Mouse (Mus musculus) thymus, adult 2 months (tissue): ENCODE data around the gene Sla2. TPM values are rescaled to one million over a fixed set of nuclear protein-coding genes. Genes with fewer than 3 reads are reported as not detected.
"Not testable (repeated sequence)": the region's sequence is repeated elsewhere in the genome, so short reads cannot be mapped to it uniquely, and the experiment has no call there.

Experiments
- DNase-seq: peaks from one replicate; pipeline ENCODE4 v3.0.0; 2021
- H3K27ac ChIP-seq: fragments of 200-500 bp; 2 replicates; pipeline ENCODE4 v1.5.1; 2012; ENCODE audit warnings: low read length, control low read depth; ENCODE audit not compliant: control insufficient read depth, insufficient read depth
- H3K27me3 ChIP-seq: fragments of 200-500 bp; 2 replicates; pipeline ENCODE4 v1.6.1; 2012; ENCODE audit warnings: mild to moderate bottlenecking, low read length, moderate library complexity, mixed read lengths; ENCODE audit not compliant: control insufficient read depth, insufficient read depth
- H3K36me3 ChIP-seq: fragments of 200-500 bp; 2 replicates; pipeline ENCODE4 v1.6.1; 2012; ENCODE audit warnings: mild to moderate bottlenecking, low read length, moderate library complexity; ENCODE audit not compliant: control insufficient read depth, insufficient read depth
- H3K4me1 ChIP-seq: fragments of 200-500 bp; replicated peaks from 2 replicates; pipeline ENCODE4 v1.6.1; 2012; ENCODE audit warnings: low read length; ENCODE audit not compliant: control insufficient read depth, insufficient read depth
- H3K4me3 ChIP-seq: fragments of 200-500 bp; 2 replicates; pipeline ENCODE4 v1.5.1; 2012; ENCODE audit warnings: mild to moderate bottlenecking, low read length, control low read depth, moderate library complexity; ENCODE audit not compliant: control insufficient read depth, insufficient read depth
- CTCF ChIP-seq: fragments of 200-500 bp; IDR thresholded peaks from 2 replicates; pipeline ENCODE4 v1.5.1; 2012; ENCODE audit warnings: mild to moderate bottlenecking, control low read depth, low read length, moderate library complexity, borderline replicate concordance; ENCODE audit not compliant: control insufficient read depth, poor library complexity, insufficient read depth; ENCODE audit errors: extremely low read depth
- POLR2A ChIP-seq: fragments of 200-500 bp; IDR thresholded peaks from 2 replicates; pipeline ENCODE4 v1.6.1; 2012; ENCODE audit warnings: mild to moderate bottlenecking, low read length, control low read depth, moderate library complexity; ENCODE audit not compliant: control insufficient read depth, poor library complexity, insufficient read depth; ENCODE audit errors: extremely low read depth
- WGBS: fragments of 180-500 bp; shearing (Covaris S2); methylation state at CpG from one replicate; pipeline ENCODE4 v1.1.7; 2018; 5-methylcytosine and 5-hydroxymethylcytosine counted together
- polyA plus RNA-seq: library from polyadenylated mRNA; depleted of rRNA; stranded (reverse); fragments of >200 nt; gene quantifications from 2 replicates; pipeline ENCODE4 v1.2.3, GENCODE M21; 2012

The Sla2 gene
- polyA plus RNA-seq, 1 experiment: 120 TPM

DNA sequence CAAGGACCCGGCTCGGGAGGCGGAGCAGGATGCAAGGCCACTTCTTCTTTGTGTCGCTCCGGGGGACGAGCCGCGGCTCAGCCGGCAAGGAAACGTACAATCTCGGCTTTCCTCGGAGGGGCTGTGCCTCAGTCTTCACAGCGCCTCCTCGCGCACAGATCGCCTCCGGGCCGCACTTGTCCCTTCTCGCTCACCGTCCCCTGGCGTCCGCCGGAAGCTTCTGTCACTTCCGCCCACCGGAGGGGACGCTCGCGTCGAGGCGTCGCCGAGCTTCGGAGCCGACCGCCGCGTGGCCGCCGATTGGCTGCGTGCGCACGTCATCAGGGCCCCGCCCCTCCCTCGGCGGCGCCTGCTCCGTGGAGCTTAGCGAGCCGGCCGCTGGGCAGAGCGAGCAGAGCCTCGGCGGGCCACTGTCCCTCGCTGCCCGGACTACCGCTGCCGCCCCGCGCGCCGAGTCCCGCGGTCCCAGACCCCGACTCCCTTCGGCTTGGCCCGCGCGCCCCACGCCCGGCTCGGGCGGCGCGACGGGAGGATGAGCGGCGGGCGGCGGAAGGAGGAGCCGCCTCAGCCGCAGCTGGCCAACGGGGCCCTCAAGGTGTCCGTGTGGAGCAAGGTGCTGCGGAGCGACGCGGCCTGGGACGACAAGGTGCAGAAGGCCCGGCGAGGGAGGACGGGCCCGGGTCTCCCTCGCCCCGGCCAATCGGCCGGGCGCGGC is 24.1 kb downstream of the Sla2 start, which contains the start of gene Rab5if:
Gene Rab5if (plus strand): TSS at position 357 of the 715 bp plus-strand sequence.
- Histone ChIP-seq H3K4me1 (peaks cover 8% of the 10 kb centered on the region), H3K4me3 (peak within 1 kb of the TSS; percentile 72), H3K27me3 (no peaks in the 10 kb centered on the region), H3K27ac (peak within 1 kb of the TSS; percentile 79), H3K36me3 (peaks cover 9% of the 10 kb centered on the region)
- DNase-seq: peak; percentile 98
- WGBS: under 1% methylated on average over 94 of the region's 98 CpGs
- peak; percentile 74 for TF ChIP-seq POLR2A
- TF ChIP-seq CTCF: peak; percentile 63

- under 1% methylated on average over 19 of the region's 19 CpGs for WGBS
- peaks cover 9% of the 10 kb centered on the region for H3K36me3 ChIP-seq
- no peaks in the 10 kb centered on the region for H3K27me3 ChIP-seq
- H3K27ac ChIP-seq: peak overlapping the region; percentile 79
- peak; percentile 29 for DNase-seq
- peaks cover 8% of the 10 kb centered on the region for H3K4me1 ChIP-seq
- peak overlapping the region; percentile 62 for H3K4me3 ChIP-seq
- TF ChIP-seq CTCF (no peak), POLR2A (no peak)
These were observed 24.8 kb downstream of the Sla2 start for GRCm38 (mm10) chr2:156862041-156862717.

DNA sequence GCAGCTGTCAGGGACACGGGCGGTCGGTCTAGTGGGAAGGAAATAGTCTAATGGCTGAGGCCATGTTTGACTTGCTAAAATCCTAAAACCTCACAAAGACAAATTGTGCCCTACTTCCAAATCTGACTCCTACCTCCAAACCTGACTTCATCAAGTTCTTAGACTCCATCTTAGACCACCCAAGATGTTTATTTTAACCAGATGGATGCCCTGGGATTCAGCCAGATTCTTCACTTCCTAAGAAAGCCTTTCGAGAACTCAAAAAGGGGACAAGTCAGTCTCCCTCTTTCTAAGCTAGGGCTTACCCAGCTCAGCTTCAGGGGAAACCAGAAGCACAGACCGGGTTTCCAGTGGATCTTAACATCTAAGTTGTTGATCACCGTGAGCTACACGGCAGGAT is 28.3 kb downstream of the Sla2 start:
- WGBS: 96% methylated on average over 7 of the region's 7 CpGs
- H3K27ac ChIP-seq: no peak overlapping the region
- DNase-seq: no peak
- H3K27me3 ChIP-seq: no peaks in the 10 kb centered on the region
- H3K4me3 ChIP-seq: no peak overlapping the region
- peaks cover 9% of the 10 kb centered on the region for H3K36me3 ChIP-seq
- TF ChIP-seq POLR2A (no peak), CTCF (no peak)
- peaks cover under 1% of the 10 kb centered on the region for H3K4me1 ChIP-seq

GRCm38 (mm10) chr2:156857835-156858234 is 29.2 kb downstream of the Sla2 start, which contains the start of gene 4930518I15Rik:
Gene 4930518I15Rik (minus strand): TSS chr2:156857946.
- no peaks in the 10 kb centered on the region for H3K27me3 ChIP-seq
- no peaks in the 10 kb centered on the region; the same call in none of the 2 replicates for H3K4me1 ChIP-seq
- TF ChIP-seq POLR2A (no peak), CTCF (no peak)
- H3K36me3 ChIP-seq: peaks cover 10% of the 10 kb centered on the region
- no peak within 1 kb of the TSS for H3K27ac ChIP-seq
- H3K4me3 ChIP-seq: no peak within 1 kb of the TSS
- DNase-seq: no peak
- 85% methylated on average over 2 of the region's 2 CpGs for WGBS

DNA sequence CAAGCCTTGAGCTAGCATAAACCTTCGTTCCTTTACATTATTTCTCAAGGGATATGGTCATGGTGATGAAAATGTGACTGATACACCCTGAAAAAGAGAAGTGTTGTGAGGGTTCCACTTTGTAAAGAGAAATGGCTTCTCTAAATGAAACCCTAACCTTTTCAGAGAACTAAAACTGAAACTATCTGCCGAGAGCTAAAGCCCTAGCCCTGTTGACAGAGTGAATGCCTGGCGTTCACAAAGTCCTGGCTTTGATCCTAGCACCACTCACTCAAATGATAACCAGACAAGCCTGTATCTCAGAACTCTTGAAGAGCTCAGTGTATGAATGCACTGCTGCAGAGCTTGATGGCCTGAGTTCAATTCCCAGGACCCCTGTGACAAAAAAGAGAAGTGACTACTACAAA is 29.6 kb downstream of the Sla2 start:
- Histone ChIP-seq H3K27ac (no peak overlapping the region), H3K4me3 (no peak overlapping the region)
- no peak for TF ChIP-seq POLR2A
- TF ChIP-seq CTCF: no peak

DNA sequence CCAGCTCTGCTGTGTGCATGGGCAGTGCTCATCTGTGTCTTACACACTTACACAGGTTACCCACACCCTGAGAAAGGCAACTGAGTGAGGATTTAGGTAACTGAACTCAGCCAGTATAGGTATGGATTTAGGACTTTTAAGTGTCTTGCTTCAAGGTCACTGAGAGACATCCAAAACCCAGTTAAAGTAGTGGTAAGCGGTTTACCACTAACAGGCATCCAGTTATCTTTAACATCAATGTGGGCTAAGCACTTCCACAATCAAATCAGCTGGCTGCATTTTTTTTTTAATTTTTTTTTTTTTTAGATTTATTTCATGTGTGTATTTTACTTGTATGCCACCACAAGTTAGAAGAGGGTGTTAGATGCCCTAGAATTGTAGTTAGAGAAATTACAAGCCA is 30.7 kb downstream of the Sla2 start:
- H3K36me3 ChIP-seq: peaks cover 12% of the 10 kb centered on the region
- TF ChIP-seq CTCF (no peak), POLR2A (no peak)
- no peak overlapping the region for H3K4me3 ChIP-seq
- no peaks in the 10 kb centered on the region; the same call in none of the 2 replicates for H3K4me1 ChIP-seq
- no peaks in the 10 kb centered on the region for H3K27me3 ChIP-seq
- WGBS: 23% methylated on average over 1 of the region's 1 CpGs
- no peak for DNase-seq
- H3K27ac ChIP-seq: no peak overlapping the region

More for the DNA sequence above, 29.6 kb downstream of the Sla2 start:
- Histone ChIP-seq H3K4me1 (no peaks in the 10 kb centered on the region; the same call in none of the 2 replicates), H3K36me3 (peaks cover 12% of the 10 kb centered on the region), H3K27me3 (no peaks in the 10 kb centered on the region)
- no peak for DNase-seq
- 60% methylated on average over 3 of the region's 3 CpGs for WGBS

DNA sequence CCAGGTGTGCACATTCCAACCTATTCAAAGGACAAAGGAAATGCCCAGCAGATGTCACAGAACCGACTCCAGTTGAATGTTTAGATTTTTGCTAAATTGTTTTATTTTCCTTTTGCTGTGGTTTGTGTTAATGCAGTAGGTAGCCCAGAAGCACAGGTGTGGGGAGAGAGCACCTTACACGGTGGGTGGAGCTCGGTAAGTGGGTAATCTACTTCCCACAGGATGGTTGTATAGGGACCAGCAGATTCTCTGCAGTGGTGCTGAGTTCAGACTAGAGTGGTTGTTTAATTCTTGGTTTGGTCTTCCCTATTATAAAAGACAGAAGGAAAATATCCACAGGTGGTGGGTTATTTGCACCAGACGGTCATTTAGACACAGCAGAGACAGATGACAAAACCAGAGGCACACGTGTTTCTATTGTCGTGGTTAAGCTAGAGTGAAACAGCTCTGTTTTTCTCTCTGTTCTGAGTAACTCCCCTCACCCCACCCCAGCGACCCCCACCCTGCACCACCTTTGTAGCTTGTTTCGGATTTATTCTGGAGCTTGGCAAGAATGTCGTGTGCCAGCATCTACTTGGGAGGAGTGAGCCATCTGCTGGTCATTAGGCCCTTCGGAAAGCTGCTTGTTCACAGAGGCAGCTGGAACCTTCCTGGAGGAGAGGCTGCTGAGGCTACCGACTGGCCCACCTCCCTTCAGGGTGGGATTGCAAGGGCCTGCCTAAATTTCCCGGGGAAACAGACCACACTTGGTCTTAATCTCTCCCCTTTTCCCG is 32.8 kb downstream of the Sla2 start:
- not testable (repeated sequence) for H3K27me3 ChIP-seq, H3K4me1 ChIP-seq, H3K4me3 ChIP-seq, H3K27ac ChIP-seq, DNase-seq
- H3K36me3 ChIP-seq: peaks cover 12% of the 10 kb centered on the region
- 66% methylated on average over 13 of the region's 13 CpGs for WGBS

DNA sequence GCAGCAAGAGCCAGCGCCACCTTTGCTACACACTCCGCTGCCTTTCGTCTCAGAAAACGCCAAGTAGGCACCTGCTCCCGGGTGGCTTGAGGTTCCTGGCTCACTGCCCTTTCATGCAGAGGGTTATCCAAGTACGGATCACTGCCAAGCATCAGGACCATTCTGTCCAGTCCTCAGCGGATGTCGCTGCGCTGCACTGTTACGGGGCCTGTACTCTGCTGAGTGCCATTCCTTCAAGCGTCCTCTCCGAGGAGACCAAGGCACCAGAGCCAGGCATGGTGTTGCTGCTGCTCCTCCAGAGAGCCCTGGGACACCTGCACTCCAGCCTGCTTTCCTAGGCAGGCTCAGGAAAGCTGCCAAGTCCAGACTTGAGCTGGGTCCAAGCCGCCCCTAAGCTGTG is 33.4 kb downstream of the Sla2 start:
- not testable (repeated sequence) for H3K27me3 ChIP-seq, H3K4me1 ChIP-seq, DNase-seq, H3K27ac ChIP-seq, H3K36me3 ChIP-seq, H3K4me3 ChIP-seq
- 90% methylated on average over 10 of the region's 13 CpGs for WGBS
